Mouse (Mus musculus): ENCODE data around the gene Vmn1r115.
"Not testable (repeated sequence)": the region's sequence is repeated elsewhere in the genome, so short reads cannot be mapped to it uniquely, and the experiment has no call there.

Gene Vmn1r115

GRCm38 (mm10) chr7:20844885-20845284, at the start of gene Vmn1r115:
Gene Vmn1r115 (minus strand): TSS chr7:20844985.
- not testable (repeated sequence) for DNase-seq (ENCODE audit: low read depth, low spot score)

GRCm38 (mm10) chr7:20884021-20884420, 39.2 kb upstream of the Vmn1r115 start, which contains the start of gene Vmn1r117:
Gene Vmn1r117 (minus strand): TSS chr7:20884121.
- not testable (repeated sequence) for DNase-seq (ENCODE audit: low read depth, low spot score)

- not testable (repeated sequence) for DNase-seq (ENCODE audit: low read depth, low spot score)
Measured at GRCm38 (mm10) chr7:20871956-20872355, 27.2 kb upstream of the Vmn1r115 start, which contains the start of gene Vmn1r116. Gene Vmn1r116 (plus strand): TSS chr7:20872256.

DNA sequence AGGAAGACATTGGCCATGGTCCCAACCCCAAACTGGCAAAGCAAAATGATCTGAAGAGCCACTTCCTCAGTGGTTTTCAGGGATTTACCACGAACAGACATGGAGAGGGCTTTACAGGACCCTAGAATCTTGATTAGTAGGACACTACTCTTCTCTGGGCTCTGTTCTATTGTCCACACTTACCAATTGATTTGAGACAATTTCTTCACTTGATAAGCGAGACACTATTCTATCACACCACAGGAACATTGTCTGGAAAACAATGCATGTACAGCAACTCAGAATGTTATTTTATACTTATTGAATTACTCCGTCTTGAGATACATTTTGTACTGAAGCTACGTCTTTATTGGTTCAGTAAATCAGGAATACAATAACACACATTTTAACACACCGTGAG, 32.7 kb downstream of the Vmn1r115 start, which contains the start of gene Vmn1r114:
Vmn1r114 (minus strand) TSS at position 101 of the 400 bp plus-strand sequence.
- not testable (repeated sequence) for DNase-seq (ENCODE audit: low read depth, low spot score)

Measured in skeletal muscle tissue, adult 2 months (tissue).